Mouse (Mus musculus) lung, postnatal 0 days (tissue): ENCODE measurements around the gene Rgs7bp. TPM values are rescaled to one million over a fixed set of nuclear protein-coding genes. Genes with fewer than 3 reads are reported as not detected.

Experiments
- ATAC-seq: fragments of 200-750 bp; cut with Nextera tagmentation; 2 replicates; pipeline ENCODE4 v1.8.0; 2017; ENCODE audit warnings: moderate library complexity
- DNase-seq: peaks from one replicate; pipeline ENCODE4 v3.0.0-alpha.2; 2016; ENCODE audit warnings: low spot score
- H3K27ac ChIP-seq: fragments of 300-500 bp; sonication (generic); 2 replicates; pipeline ENCODE4 v1.5.1; 2014; ENCODE audit warnings: antibody characterized with exemption, mild to moderate bottlenecking, low read length, mixed read lengths
- H3K27me3 ChIP-seq: fragments of 300-500 bp; sonication (generic); replicated peaks from 2 replicates; pipeline ENCODE4 v1.6.1; 2014; ENCODE audit warnings: low read length, mixed read lengths; ENCODE audit not compliant: insufficient read depth
- H3K36me3 ChIP-seq: fragments of 300-500 bp; sonication (generic); 2 replicates; pipeline ENCODE4 v1.6.1; 2014; ENCODE audit warnings: low read length, mixed read lengths; ENCODE audit not compliant: insufficient read depth
- H3K4me1 ChIP-seq: fragments of 300-500 bp; sonication (generic); 2 replicates; pipeline ENCODE4 v1.6.1; 2014; ENCODE audit warnings: antibody characterized with exemption, low read depth, low read length, mixed read lengths; ENCODE audit not compliant: insufficient read depth
- H3K4me2 ChIP-seq: fragments of 300-500 bp; sonication (generic); replicated peaks from 2 replicates; pipeline ENCODE4 v1.6.1; 2014; ENCODE audit warnings: low read depth, mild to moderate bottlenecking, low read length, moderate library complexity, mixed read lengths
- H3K4me3 ChIP-seq: fragments of 300-500 bp; sonication (generic); 2 replicates; pipeline ENCODE4 v1.5.1; 2014; ENCODE audit warnings: low read depth, low read length
- H3K9ac ChIP-seq: fragments of 300-500 bp; sonication (generic); replicated peaks from 2 replicates; pipeline ENCODE4 v1.6.1; 2014; ENCODE audit warnings: low read depth, mild to moderate bottlenecking
- H3K9me3 ChIP-seq: fragments of 300-500 bp; sonication (generic); 2 replicates; pipeline ENCODE4 v1.6.1; 2016; ENCODE audit warnings: low read length, mixed read lengths
- CTCF ChIP-seq: IDR thresholded peaks from 2 replicates; pipeline ENCODE4 v1.5.1; 2016; ENCODE audit warnings: antibody characterized with exemption, mild to moderate bottlenecking
- EP300 ChIP-seq: IDR thresholded peaks from 2 replicates; pipeline ENCODE4 v1.6.1; 2016; ENCODE audit warnings: antibody characterized with exemption, mild to moderate bottlenecking, control low read depth
- WGBS: fragments of 180-500 bp; shearing (Covaris S2); extraction: QIAGEN DNeasy Blood & Tissue Kit; methylation state at CpG from one replicate; pipeline ENCODE4 v1.1.7; 2014; 5-methylcytosine and 5-hydroxymethylcytosine counted together
- polyA plus RNA-seq: library from polyadenylated mRNA; unstranded; fragments of >200 nt; fragmentation: Nextera tagmentation; extraction: Ambion mirVana; gene quantifications from 2 replicates; pipeline ENCODE4 v1.2.1, GENCODE M21; 2015

The Rgs7bp gene
- polyA plus RNA-seq, 1 experiment from 2014 or later: 1.0 TPM

GRCm38 (mm10) chr13:104959733-104960132 is 95.0 kb downstream of the Rgs7bp start:
- no peak for TF ChIP-seq CTCF
- TF ChIP-seq EP300: no peak
- no peaks in the 10 kb centered on the region for H3K27me3 ChIP-seq
- no peak overlapping the region for H3K4me3 ChIP-seq
- H3K9me3 ChIP-seq: no peaks in the 10 kb centered on the region
- ATAC-seq: no peak
- H3K4me1 ChIP-seq: no peaks in the 10 kb centered on the region
- H3K4me2 ChIP-seq: no peak overlapping the region
- no peaks in the 10 kb centered on the region for H3K36me3 ChIP-seq
- no peak overlapping the region for H3K27ac ChIP-seq
- H3K9ac ChIP-seq: no peak overlapping the region
- DNase-seq: peak; percentile 17
- WGBS: 50% methylated on average over 4 of the region's 4 CpGs

GRCm38 (mm10) chr13:104947958-104948357 is 106.8 kb downstream of the Rgs7bp start:
- ATAC-seq: peak; percentile 65
- no peaks in the 10 kb centered on the region for H3K36me3 ChIP-seq
- no peaks in the 10 kb centered on the region for H3K9me3 ChIP-seq
- H3K4me1 ChIP-seq: no peaks in the 10 kb centered on the region
- H3K4me2 ChIP-seq: no peak overlapping the region
- no peak overlapping the region for H3K27ac ChIP-seq
- DNase-seq: peak; percentile 91
- H3K4me3 ChIP-seq: no peak overlapping the region
- no peak for TF ChIP-seq EP300
- peak; percentile 82 for TF ChIP-seq CTCF
- no peak overlapping the region for H3K9ac ChIP-seq
- H3K27me3 ChIP-seq: no peaks in the 10 kb centered on the region
- 2% methylated on average over 7 of the region's 7 CpGs for WGBS

GRCm38 (mm10) chr13:104940483-104940882 is 114.2 kb downstream of the Rgs7bp start:
- TF ChIP-seq EP300: no peak
- no peak for TF ChIP-seq CTCF
- no peak overlapping the region for H3K9ac ChIP-seq
- no peaks in the 10 kb centered on the region for H3K4me1 ChIP-seq
- 85% methylated on average over 8 of the region's 8 CpGs for WGBS
- no peak overlapping the region for H3K4me3 ChIP-seq
- no peak overlapping the region for H3K4me2 ChIP-seq
- no peaks in the 10 kb centered on the region for H3K27me3 ChIP-seq
- H3K36me3 ChIP-seq: no peaks in the 10 kb centered on the region
- no peak overlapping the region for H3K27ac ChIP-seq
- no peaks in the 10 kb centered on the region for H3K9me3 ChIP-seq
- DNase-seq: no peak
- ATAC-seq: no peak

GRCm38 (mm10) chr13:104939856-104940255 is 114.9 kb downstream of the Rgs7bp start:
- Histone ChIP-seq H3K4me3 (no peak overlapping the region), H3K4me1 (no peaks in the 10 kb centered on the region), H3K36me3 (no peaks in the 10 kb centered on the region), H3K27me3 (no peaks in the 10 kb centered on the region), H3K27ac (no peak overlapping the region), H3K9ac (no peak overlapping the region), H3K4me2 (no peak overlapping the region), H3K9me3 (no peaks in the 10 kb centered on the region)
- DNase-seq (peak; percentile 63), ATAC-seq (no peak)
- TF ChIP-seq CTCF (peak; percentile 88), EP300 (no peak)
- WGBS: 2% methylated on average over 4 of the region's 4 CpGs

- Histone ChIP-seq H3K27me3 (no peaks in the 10 kb centered on the region), H3K9me3 (no peaks in the 10 kb centered on the region), H3K9ac (no peak overlapping the region), H3K4me2 (no peak overlapping the region), H3K36me3 (no peaks in the 10 kb centered on the region), H3K27ac (no peak overlapping the region), H3K4me1 (no peaks in the 10 kb centered on the region), H3K4me3 (no peak overlapping the region)
- TF ChIP-seq EP300 (no peak), CTCF (no peak)
- peak; percentile 69 for ATAC-seq
- DNase-seq: peak; percentile 36
- 65% methylated on average over 13 of the region's 13 CpGs for WGBS
These were observed 115.7 kb downstream of the Rgs7bp start for GRCm38 (mm10) chr13:104938966-104939593.

- Histone ChIP-seq H3K9me3 (no peaks in the 10 kb centered on the region), H3K27ac (no peak overlapping the region), H3K4me2 (peak overlapping the region; percentile 42), H3K9ac (no peak overlapping the region), H3K4me3 (peak overlapping the region; percentile 19; the same call in 1 of the 2 replicates), H3K4me1 (no peaks in the 10 kb centered on the region), H3K27me3 (no peaks in the 10 kb centered on the region), H3K36me3 (no peaks in the 10 kb centered on the region)
- WGBS: 27% methylated on average over 5 of the region's 6 CpGs
- no peak for DNase-seq
- no peak for ATAC-seq
- no peak for TF ChIP-seq CTCF
- TF ChIP-seq EP300: no peak
These were observed 117.0 kb downstream of the Rgs7bp start for GRCm38 (mm10) chr13:104937759-104938158.

GRCm38 (mm10) chr13:104936586-104936985 is 118.1 kb downstream of the Rgs7bp start:
- H3K27ac ChIP-seq: no peak overlapping the region
- H3K4me2 ChIP-seq: no peak overlapping the region
- TF ChIP-seq EP300 (no peak), CTCF (no peak)
- no peak for ATAC-seq
- 84% methylated on average over 2 of the region's 2 CpGs for WGBS
- H3K4me3 ChIP-seq: no peak overlapping the region
- no peaks in the 10 kb centered on the region for H3K4me1 ChIP-seq
- no peaks in the 10 kb centered on the region for H3K36me3 ChIP-seq
- no peaks in the 10 kb centered on the region for H3K9me3 ChIP-seq
- no peaks in the 10 kb centered on the region for H3K27me3 ChIP-seq
- no peak overlapping the region for H3K9ac ChIP-seq
- DNase-seq: no peak
